Mouse (Mus musculus): Measurements from ENCODE around the gene Ltbp2. TPM values are rescaled to one million over a fixed set of nuclear protein-coding genes. Genes with fewer than 3 reads are reported as not detected.

Gene Ltbp2
- not detected for polyA plus RNA-seq (2017; shearing (Covaris generic))

DNA sequence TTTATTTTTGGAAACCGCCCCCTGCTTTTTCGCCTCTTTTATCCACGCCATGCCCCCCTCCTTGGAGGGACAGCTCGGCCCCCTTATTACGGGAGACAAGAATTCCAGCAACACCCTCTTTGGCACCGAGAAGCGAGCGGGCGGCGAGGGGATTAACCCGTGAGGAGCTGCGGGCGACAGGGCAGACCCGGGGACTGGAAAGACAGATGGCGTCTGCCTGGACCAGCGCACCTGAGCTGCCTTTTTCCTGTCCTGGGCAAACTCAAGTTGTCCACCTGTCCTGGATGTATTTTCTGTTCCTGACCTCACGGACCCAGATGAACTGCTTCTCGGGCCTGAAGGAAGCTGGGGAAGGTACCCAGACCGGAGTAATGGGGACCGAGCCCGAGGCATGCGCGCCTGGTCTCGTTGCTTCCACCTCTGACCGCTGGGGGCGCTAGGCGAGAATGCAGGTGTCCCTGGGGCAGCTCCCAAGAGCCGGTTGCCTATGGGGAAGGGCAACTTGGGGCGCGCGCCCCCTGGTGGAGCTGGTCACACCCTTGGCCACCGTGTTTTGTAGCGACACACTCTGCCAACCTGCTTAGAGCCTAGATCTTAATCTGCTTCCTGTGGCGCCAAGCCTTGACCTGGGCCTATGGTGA lies at the start of gene Ltbp2:
Ltbp2 (minus strand) TSS at position 52 of the 641 bp plus-strand sequence.

DNA sequence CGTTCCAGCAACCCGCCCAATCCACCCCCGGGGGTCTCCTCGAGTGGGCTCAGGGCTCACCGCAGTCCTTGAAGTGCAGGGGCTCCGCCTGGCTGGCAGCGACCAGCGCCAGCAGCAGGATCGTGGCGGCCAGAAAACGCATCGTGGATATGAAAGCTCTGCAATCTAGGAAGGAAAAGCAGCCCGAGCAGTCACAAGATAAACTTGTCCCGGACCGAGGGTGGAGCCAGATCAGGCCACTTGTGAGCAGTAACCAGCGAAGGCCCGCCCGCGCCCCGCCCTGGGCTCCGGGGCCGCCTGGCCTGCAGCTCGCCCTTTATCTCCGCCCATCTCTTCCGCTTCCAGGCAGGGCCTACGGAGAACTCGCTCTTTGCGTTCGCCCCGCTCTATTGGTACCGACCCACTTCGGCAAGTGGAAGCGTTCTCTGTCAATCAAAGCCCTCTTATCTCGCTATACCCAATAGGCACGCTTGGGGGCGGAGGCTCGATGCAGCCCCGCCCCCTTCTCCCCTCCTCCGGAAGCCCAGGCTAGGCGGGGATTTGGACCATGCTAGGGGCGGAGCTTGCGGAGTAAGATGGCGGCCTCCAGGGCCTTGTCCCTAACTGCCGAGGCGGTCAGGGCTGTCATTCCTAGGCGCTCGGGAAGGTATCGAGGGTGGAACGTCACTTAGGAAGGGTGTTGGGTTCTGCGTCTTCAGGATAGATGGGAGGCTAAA lies 103.4 kb downstream of the Ltbp2 start, which contains the start of the genes Npc2 and Isca2:
Npc2 (minus strand) TSS at position 427 of the 716 bp plus-strand sequence.
Isca2 (plus strand) TSS at position 526 of the 716 bp plus-strand sequence.

Other genes starting within 250 kb of the Ltbp2 start
- gene Vrtn, start 235.5 kb downstream of the Ltbp2 start, polyA plus RNA-seq (2017; shearing (Covaris generic)): not detected
- not detected for gene Syndig1l, start 177.7 kb downstream of the Ltbp2 start, polyA plus RNA-seq (2017; shearing (Covaris generic))
- 84.2 TPM for gene Npc2, start 103.4 kb downstream of the Ltbp2 start, polyA plus RNA-seq (2017; shearing (Covaris generic))
- gene Isca2, start 103.3 kb downstream of the Ltbp2 start, polyA plus RNA-seq (2017; shearing (Covaris generic)): 83.4 TPM
- 93.3 TPM for gene Fcf1, start 94.4 kb upstream of the Ltbp2 start, polyA plus RNA-seq (2017; shearing (Covaris generic))
- gene Arel1, start 94.4 kb upstream of the Ltbp2 start, polyA plus RNA-seq (2017; shearing (Covaris generic)): 23.0 TPM
- gene Ylpm1, start 119.8 kb upstream of the Ltbp2 start, polyA plus RNA-seq (2017; shearing (Covaris generic)): 30.7 TPM
- gene Prox2, start 234.2 kb upstream of the Ltbp2 start, polyA plus RNA-seq (2017; shearing (Covaris generic)): 4.6 TPM
- 99.3 TPM for gene Dlst, start 234.3 kb upstream of the Ltbp2 start, polyA plus RNA-seq (2017; shearing (Covaris generic))

All from effector memory CD4-positive, alpha-beta T cell, adult 5 months (primary cell).